Mouse (Mus musculus) liver, embryonic 14.5 days (tissue): Measurements from ENCODE around the gene Chtop. TPM values are rescaled to one million over a fixed set of nuclear protein-coding genes. Genes with fewer than 3 reads are reported as not detected.

Experiments used
- ATAC-seq: fragments of 200-750 bp; cut with Nextera tagmentation; 2 replicates; pipeline ENCODE4 v1.8.0; 2017; ENCODE audit warnings: moderate number of reproducible peaks, mild to moderate bottlenecking, moderate library complexity; ENCODE audit not compliant: insufficient read depth
- DNase-seq, 3 experiments: peaks; one replicate each; pipeline ENCODE4 v3.0.0-alpha.2; 2012 to 2013; ENCODE audit warnings: low read depth in 3 of 3, low spot score in 3 of 3
- H3K27ac ChIP-seq: fragments of 300-500 bp; sonication (generic); 2 replicates; pipeline ENCODE4 v1.5.1; 2014; ENCODE audit warnings: moderate library complexity, mild to moderate bottlenecking, control low read depth, inconsistent platforms
- H3K27me3 ChIP-seq: fragments of 300-500 bp; sonication (generic); 2 replicates; pipeline ENCODE4 v1.6.1; 2014; ENCODE audit warnings: mild to moderate bottlenecking, low read length, moderate library complexity; ENCODE audit not compliant: control insufficient read depth, insufficient read depth
- H3K36me3 ChIP-seq: fragments of 300-500 bp; sonication (generic); replicated peaks from 2 replicates; pipeline ENCODE4 v1.6.1; 2014; ENCODE audit warnings: low read depth; ENCODE audit not compliant: control insufficient read depth, insufficient read depth
- H3K4me1 ChIP-seq, 2 experiments: fragments of 200-500 bp in 1 of 2; fragments of 300-500 bp in 1 of 2; sonication (generic) in 1 of 2; replicated peaks; 2 replicates each; pipeline ENCODE4 v1.6.1; 2012 to 2014; ENCODE audit warnings: antibody characterized with exemption in 1 of 2, inconsistent platforms in 1 of 2, low read length in 1 of 2; ENCODE audit not compliant: control insufficient read depth in 2 of 2, insufficient read depth in 2 of 2
- H3K4me2 ChIP-seq: fragments of 300-500 bp; sonication (generic); 2 replicates; pipeline ENCODE4 v1.6.1; 2014; ENCODE audit warnings: low read depth, mild to moderate bottlenecking, control low read depth, moderate library complexity
- H3K4me3 ChIP-seq, 2 experiments: fragments of 200-500 bp in 1 of 2; fragments of 300-500 bp in 1 of 2; sonication (generic) in 1 of 2; 2 replicates each; pipeline ENCODE4 v1.5.1; 2012 to 2014; ENCODE audit warnings: low read depth in 2 of 2, low read length in 2 of 2, mild to moderate bottlenecking in 2 of 2, control low read depth in 1 of 2, inconsistent platforms in 1 of 2, moderate library complexity in 1 of 2; ENCODE audit not compliant: insufficient read depth in 1 of 2
- H3K9ac ChIP-seq: fragments of 300-500 bp; sonication (generic); replicated peaks from 2 replicates; pipeline ENCODE4 v1.6.1; 2014; ENCODE audit warnings: mild to moderate bottlenecking, control low read depth, moderate library complexity
- H3K9me3 ChIP-seq: fragments of 300-500 bp; sonication (generic); 2 replicates; pipeline ENCODE4 v1.6.1; 2016; ENCODE audit warnings: low read length, mixed read lengths; ENCODE audit not compliant: control insufficient read depth
- CTCF ChIP-seq: IDR thresholded peaks from 2 replicates; pipeline ENCODE4 v1.5.1; 2016; ENCODE audit warnings: antibody characterized with exemption, low read depth, control low read depth
- EP300 ChIP-seq: IDR thresholded peaks from 2 replicates; pipeline ENCODE4 v1.6.1; 2016; ENCODE audit warnings: antibody characterized with exemption, low read depth
- WGBS: fragments of 180-500 bp; shearing (Covaris S2); extraction: QIAGEN DNeasy Blood & Tissue Kit; methylation state at CpG from one replicate; pipeline ENCODE4 v1.1.7; 2014; ENCODE audit not compliant: insufficient replicate concordance; 5-methylcytosine and 5-hydroxymethylcytosine counted together
- polyA plus RNA-seq, 2 experiments: library from polyadenylated mRNA; depleted of rRNA in 1 of 2; stranded (reverse) in 1 of 2; unstranded in 1 of 2; fragments of >200 nt; fragmentation: Nextera tagmentation in 1 of 2; extraction: Ambion mirVana in 1 of 2; gene quantifications; 2 replicates each; pipeline versions ENCODE4 v1.2.1 to v1.2.3; 2012 to 2014

The Chtop gene
- polyA plus RNA-seq, 2 experiments, result 29.7 to 49.9 TPM

DNA sequence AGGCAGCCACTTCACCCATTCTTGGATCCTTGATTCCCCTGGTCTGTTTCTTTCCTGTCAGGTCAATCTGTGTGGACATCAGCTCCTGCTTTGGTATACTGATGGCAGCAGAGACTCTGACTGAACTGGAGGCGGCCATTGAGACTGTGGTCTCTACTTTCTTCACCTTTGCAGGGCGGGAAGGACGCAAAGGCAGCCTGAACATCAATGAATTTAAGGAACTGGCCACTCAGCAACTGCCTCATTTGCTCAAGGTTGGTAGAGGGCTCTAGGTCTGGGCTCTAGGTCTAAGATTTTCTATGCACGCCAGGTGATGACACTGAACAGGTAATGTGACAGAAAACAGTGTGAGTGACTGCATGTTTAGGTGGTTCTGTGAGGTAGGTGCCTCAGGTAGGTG lies 6.5 kb upstream of the Chtop start:
- DNase-seq (no peak), ATAC-seq (no peak)
- Histone ChIP-seq H3K9me3 (no peaks in the 10 kb centered on the region), H3K27me3 (no peaks in the 10 kb centered on the region; the same call in 1 of the 2 replicates), H3K27ac (no peak overlapping the region), H3K4me1 (peaks cover 5 to 19% of the 10 kb centered on the region in 2 experiments), H3K4me3 (no peak overlapping the region), H3K4me2 (no peak overlapping the region), H3K9ac (no peak overlapping the region), H3K36me3 (no peaks in the 10 kb centered on the region)
- no peak for TF ChIP-seq CTCF
- TF ChIP-seq EP300, result no peak
- 87% methylated on average over 4 of the region's 4 CpGs for WGBS

DNA sequence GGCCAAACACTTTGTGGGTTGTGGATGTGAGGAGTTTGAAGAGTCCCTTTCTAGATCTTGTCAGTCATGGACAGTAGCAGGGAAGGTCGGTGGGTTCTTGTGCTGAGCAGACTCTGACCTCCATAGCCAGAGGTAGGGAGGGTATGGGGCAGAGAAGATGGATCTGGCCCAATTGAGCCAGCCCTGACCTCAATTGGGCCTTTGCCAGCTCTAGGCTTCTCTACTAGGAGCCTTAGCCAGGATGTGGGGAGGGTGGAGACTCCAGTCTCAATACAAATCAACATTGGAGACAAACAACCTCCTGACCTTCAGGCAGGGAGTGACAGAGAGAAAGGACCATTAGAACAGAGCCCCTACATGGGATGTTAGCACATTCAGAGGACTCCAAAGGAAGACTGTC lies 5.9 kb upstream of the Chtop start:
- no peak for DNase-seq
- Histone ChIP-seq H3K4me2 (peak overlapping the region; percentile 98), H3K9ac (peak overlapping the region; percentile 68), H3K36me3 (no peaks in the 10 kb centered on the region), H3K4me3 (peak overlapping the region; percentile 54 to 66), H3K27me3 (no peaks in the 10 kb centered on the region; the same call in 1 of the 2 replicates), H3K9me3 (no peaks in the 10 kb centered on the region), H3K27ac (no peak overlapping the region), H3K4me1 (peaks cover 5 to 19% of the 10 kb centered on the region in 2 experiments)
- WGBS, result 25% methylated on average over 1 of the region's 1 CpGs
- ATAC-seq, result no peak
- TF ChIP-seq EP300 (no peak), CTCF (no peak)

DNA sequence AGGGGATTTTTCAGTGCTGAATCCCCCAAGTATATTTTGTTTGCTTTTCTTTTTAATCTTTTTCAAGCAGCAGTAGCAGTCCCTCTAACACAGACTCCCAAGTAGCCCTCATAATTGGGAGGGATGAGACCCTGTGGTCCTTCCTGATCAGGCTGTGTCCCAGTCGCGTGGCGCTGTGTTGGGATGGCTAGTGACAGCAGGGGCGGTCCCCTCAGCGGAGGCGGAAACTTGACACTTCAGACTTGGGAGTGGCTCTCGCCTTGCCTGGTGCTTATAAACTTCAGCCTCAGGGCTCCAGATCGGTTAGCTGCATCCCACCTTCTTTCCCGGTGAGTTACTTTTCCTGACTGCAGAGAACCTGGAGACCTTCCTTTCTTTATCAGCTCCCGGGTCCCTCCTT lies 5.4 kb upstream of the Chtop start:
- peak overlapping the region; percentile 54 to 66 for H3K4me3 ChIP-seq
- no peaks in the 10 kb centered on the region for H3K9me3 ChIP-seq
- peak overlapping the region; percentile 68 for H3K9ac ChIP-seq
- no peak for TF ChIP-seq EP300
- TF ChIP-seq CTCF, result no peak
- peak; percentile 77 for ATAC-seq
- H3K27me3 ChIP-seq, result no peaks in the 10 kb centered on the region; the same call in 1 of the 2 replicates
- H3K27ac ChIP-seq, result no peak overlapping the region
- peaks cover 5 to 19% of the 10 kb centered on the region in 2 experiments for H3K4me1 ChIP-seq
- DNase-seq, result peak; percentile 45 to 50 (median 47)
- no peaks in the 10 kb centered on the region for H3K36me3 ChIP-seq
- H3K4me2 ChIP-seq, result peak overlapping the region; percentile 98
- 0% methylated on average over 10 of the region's 10 CpGs for WGBS

DNA sequence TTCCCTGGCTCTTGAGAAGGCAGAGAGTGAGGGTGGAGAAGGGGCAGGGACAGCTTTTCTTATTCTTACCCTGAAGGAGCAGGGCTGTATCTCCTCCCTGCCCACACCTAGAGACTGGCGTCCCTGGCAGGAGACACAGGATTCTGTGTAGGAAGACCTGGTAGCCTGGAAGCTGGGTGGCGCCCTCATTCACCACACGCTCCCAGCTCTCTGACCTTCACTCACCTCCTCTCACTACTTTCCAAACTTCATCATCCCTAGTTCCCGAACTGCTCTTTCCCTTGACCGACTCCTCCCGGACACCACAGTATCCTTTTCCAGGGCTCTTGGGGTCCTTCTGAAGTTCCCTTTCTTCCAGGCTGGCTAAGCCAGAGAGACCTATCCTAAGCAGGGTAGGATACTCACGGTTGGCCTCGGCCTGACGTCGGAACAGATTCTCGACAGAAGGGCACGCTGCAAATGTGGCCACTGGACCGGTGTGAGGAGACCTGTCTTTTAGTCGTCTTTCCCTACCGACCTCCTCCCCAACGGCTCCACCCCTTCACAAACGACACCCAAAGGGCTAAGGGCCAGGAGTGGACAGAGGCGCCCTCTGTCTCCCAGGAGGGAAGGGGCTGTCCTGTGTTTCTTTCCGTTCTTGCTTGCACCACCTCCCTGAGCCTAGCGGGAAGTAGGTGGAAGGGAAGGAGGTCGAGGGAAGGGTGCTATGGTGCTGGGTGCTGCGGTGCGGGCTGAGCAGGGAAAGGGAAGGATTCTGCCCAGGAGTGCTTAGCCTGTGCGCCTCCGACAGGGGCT lies 4.7 kb upstream of the Chtop start, which contains the start of the genes S100a1 and S100a13:
Gene S100a1, minus strand, starts transcription at position 597 of the 795 bp plus-strand sequence.
Gene S100a13, plus strand, starts transcription at position 640 of the 795 bp plus-strand sequence.
- Histone ChIP-seq H3K27ac (no peak within 1 kb of the TSS), H3K4me2 (peak within 1 kb of the TSS; percentile 98)
- TF ChIP-seq CTCF (peak; percentile 59), EP300 (no peak)

DNA sequence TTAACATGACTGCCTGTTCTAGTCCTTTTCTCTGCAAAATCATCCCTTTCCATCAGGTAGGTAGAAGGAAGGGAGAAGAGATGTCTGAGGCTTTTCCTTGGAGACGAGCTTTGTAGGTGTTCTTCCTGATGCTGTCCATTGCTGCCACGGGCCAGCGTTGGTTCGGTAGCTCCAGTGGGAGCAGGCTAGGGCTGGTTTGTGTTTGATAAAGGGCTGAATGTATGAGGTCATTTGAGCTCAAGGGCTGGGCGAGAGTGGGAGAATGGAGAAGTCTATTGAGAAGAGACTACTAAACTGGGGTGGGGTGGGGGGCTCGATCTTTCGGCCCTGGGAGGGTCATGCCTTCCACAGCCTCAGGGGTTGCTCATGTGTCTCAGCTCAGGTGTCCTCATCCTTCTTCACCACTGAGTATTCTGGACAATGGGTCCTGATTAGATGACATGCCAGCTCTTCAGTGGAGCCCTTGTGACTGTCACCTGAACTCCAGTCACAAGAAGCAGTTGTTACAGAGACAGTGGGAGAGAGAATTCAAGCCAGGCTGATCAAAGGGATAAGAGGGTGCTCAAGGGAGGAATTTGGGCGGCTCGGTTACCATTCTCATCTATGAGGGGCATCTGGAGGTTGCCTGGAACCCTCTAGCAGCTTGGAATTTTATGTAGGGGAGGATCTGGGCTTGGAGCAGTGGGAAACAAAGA lies 3.8 kb upstream of the Chtop start:
- WGBS, result 65% methylated on average over 9 of the region's 9 CpGs
- Histone ChIP-seq H3K4me1 (peaks cover 8 to 20% of the 10 kb centered on the region in 2 experiments), H3K4me3 (no peak overlapping the region), H3K9me3 (no peaks in the 10 kb centered on the region), H3K36me3 (no peaks in the 10 kb centered on the region), H3K4me2 (peak overlapping the region; percentile 98), H3K27ac (no peak overlapping the region), H3K9ac (no peak overlapping the region), H3K27me3 (no peaks in the 10 kb centered on the region; the same call in 1 of the 2 replicates)
- TF ChIP-seq CTCF (no peak), EP300 (no peak)
- no peak for ATAC-seq
- no peak for DNase-seq

More for the DNA sequence above, 4.7 kb upstream of the Chtop start, which contains the start of the genes S100a1 and S100a13:
- ATAC-seq (peak; percentile 17), DNase-seq (peak in 1 of 3 experiments; percentile 45)
- Histone ChIP-seq H3K27me3 (no peaks in the 10 kb centered on the region; the same call in 1 of the 2 replicates), H3K9ac (peak within 1 kb of the TSS; percentile 68), H3K36me3 (no peaks in the 10 kb centered on the region), H3K4me1 (peaks cover 5 to 19% of the 10 kb centered on the region in 2 experiments), H3K4me3 (peak within 1 kb of the TSS; percentile 54 to 66), H3K9me3 (no peaks in the 10 kb centered on the region)
- WGBS, result 3% methylated on average over 25 of the region's 25 CpGs
